Mouse (Mus musculus) kidney, adult 2 months (tissue): ENCODE measurements around the gene Slc25a16. TPM values are rescaled to one million over a fixed set of nuclear protein-coding genes. Genes with fewer than 3 reads are reported as not detected.

Experiments
- DNase-seq: peaks from one replicate; pipeline ENCODE4 v3.0.0; 2021
- H3K27ac ChIP-seq: fragments of 200-500 bp; 2 replicates; pipeline ENCODE4 v1.5.1; 2012; ENCODE audit warnings: low read depth, low read length, control low read depth, inconsistent platforms; ENCODE audit not compliant: insufficient read depth
- H3K27me3 ChIP-seq: fragments of 200-500 bp; replicated peaks from 2 replicates; pipeline ENCODE4 v1.6.1; 2012; ENCODE audit warnings: mild to moderate bottlenecking, moderate library complexity, low read length, inconsistent platforms; ENCODE audit not compliant: control insufficient read depth, insufficient read depth
- H3K36me3 ChIP-seq: fragments of 200-500 bp; 2 replicates; pipeline ENCODE4 v1.6.1; 2012; ENCODE audit warnings: mild to moderate bottlenecking, moderate library complexity, low read length, inconsistent platforms; ENCODE audit not compliant: control insufficient read depth, insufficient read depth
- H3K4me1 ChIP-seq: fragments of 200-500 bp; 2 replicates; pipeline ENCODE4 v1.6.1; 2011; ENCODE audit warnings: low read length; ENCODE audit not compliant: control insufficient read depth, insufficient read depth
- H3K4me3 ChIP-seq: fragments of 200-500 bp; 2 replicates; pipeline ENCODE4 v1.5.1; 2011; ENCODE audit warnings: mild to moderate bottlenecking, low read depth, low read length, control low read depth; ENCODE audit not compliant: insufficient read depth
- CTCF ChIP-seq: fragments of 200-500 bp; conservative IDR thresholded peaks from 2 replicates; pipeline ENCODE4 v1.5.1; 2011; ENCODE audit warnings: low read depth, mild to moderate bottlenecking, control low read depth, low read length, moderate library complexity, mixed read lengths; ENCODE audit not compliant: insufficient read depth, insufficient read length
- POLR2A ChIP-seq: fragments of 200-500 bp; IDR thresholded peaks from one replicate; pipeline ENCODE4 v1.6.1; 2011; ENCODE audit warnings: low read depth, low read length, control low read depth
- WGBS: fragments of 180-500 bp; shearing (Covaris S2); methylation state at CpG from one replicate; pipeline ENCODE4 v1.1.7; 2018; 5-methylcytosine and 5-hydroxymethylcytosine counted together
- polyA plus RNA-seq: library from polyadenylated mRNA; depleted of rRNA; stranded (reverse); fragments of >200 nt; gene quantifications from 2 replicates; pipeline ENCODE4 v1.2.3, GENCODE M21; 2012

Slc25a16 gene
- polyA plus RNA-seq, 1 experiment = 105 TPM

DNA sequence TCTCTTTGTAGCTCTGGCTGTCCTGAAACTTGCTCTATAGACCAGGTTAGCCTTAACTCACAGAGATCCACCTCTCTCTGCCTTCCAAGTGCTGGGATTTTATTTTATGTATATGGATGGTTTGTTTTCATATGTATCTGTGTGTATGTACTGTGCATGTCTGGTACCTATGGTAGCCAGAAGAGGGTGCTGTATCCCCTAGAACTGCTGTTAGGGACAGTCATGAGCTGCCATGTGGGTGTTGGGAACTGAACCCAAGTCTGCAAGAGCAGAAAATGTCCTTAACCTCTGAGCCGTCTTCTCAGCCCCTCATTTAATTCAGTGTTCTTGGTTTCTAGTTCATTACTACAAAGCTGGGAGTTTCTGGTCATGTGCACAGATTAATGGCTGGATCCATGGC, 11.9 kb downstream of the Slc25a16 start:
- peaks cover 7% of the 10 kb centered on the region; the same call in 1 of the 2 replicates for H3K36me3 ChIP-seq
- no peak overlapping the region for H3K4me3 ChIP-seq
- no peak overlapping the region for H3K27ac ChIP-seq
- TF ChIP-seq CTCF (0 out of 2 replicates have a peak, but pooled peaks have one; percentile 19), POLR2A (no peak)
- 96% methylated on average over 1 of the region's 1 CpGs for whole genome bisulfite sequencing
- no peaks in the 10 kb centered on the region for H3K27me3 ChIP-seq
- DNase-seq = no peak
- peaks cover 2% of the 10 kb centered on the region; the same call in 1 of the 2 replicates for H3K4me1 ChIP-seq

DNA sequence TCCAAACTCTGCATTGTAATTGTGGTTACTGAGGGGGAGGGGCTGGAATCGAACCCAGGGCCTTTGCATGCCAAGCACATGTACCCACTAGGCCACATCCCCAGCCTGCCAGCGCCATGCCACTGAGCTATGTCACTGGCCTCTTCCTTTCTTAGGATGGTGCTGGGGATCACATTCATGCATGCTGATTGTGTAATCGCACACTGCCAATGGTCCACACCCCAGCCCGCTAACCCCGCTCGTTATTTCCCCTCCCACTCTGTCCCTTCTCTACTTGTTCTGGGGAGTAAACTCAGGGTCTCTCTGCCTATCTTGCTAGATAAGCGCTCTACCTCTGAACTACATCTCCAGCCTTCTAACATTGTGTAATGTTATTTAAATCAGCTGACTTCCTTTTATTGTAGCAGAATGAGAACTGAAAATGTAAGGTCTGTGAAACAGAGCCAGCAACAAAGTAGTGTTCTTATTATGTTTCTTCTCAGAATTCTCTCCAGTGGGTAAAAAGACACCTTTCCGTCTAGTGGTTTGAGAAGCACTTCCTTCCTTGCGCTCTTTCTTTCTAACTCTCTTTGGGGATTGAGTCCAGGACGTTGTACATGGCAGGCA, 24.6 kb downstream of the Slc25a16 start:
- Histone ChIP-seq H3K36me3 (peaks cover 7% of the 10 kb centered on the region), H3K4me1 (no peaks in the 10 kb centered on the region), H3K27me3 (no peaks in the 10 kb centered on the region), H3K4me3 (no peak overlapping the region), H3K27ac (no peak overlapping the region)
- DNase-seq = no peak
- no peak for TF ChIP-seq CTCF
- TF ChIP-seq POLR2A = no peak
- 86% methylated on average over 10 of the region's 10 CpGs for WGBS

DNA sequence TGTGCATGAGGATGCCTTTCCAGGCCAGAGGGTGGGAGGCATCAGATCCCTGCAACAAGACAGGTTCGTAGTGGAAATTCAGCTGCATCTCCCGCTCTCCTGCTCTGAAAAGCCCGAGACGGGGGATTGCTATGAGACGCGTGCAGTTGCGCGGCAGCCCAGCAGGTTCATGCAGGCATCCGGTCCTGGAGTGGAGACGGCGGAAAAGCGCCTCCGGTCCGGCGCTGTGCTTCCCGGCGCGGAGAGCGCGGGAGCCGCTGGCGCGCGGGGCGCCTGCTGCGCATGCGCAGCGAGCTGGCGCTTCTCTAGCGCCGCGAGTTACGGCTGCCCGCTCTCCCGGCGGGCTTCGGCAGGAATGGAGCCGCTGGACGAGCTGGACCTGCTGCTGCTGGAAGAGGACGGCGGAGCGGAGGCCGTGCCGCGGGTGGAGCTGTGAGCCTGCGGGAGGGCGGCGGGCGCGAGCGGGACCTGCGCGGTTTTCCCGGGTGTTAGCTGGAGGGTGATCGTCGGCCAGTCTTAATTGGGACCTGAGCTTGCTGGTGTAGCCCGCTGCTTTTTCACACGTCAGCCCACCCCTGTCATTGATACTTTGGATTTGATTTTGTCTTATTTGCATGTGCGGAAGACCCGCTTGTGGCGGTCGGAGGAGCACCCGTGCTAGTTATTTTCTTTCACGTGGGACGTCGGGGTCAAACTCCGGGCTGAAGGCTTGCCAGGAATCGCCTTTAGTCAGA, 26.5 kb downstream of the Slc25a16 start, which contains the start of gene Dna2:
Gene Dna2 (plus strand): TSS at position 289 of the 734 bp plus-strand sequence.
- Histone ChIP-seq H3K4me3 (peak within 1 kb of the TSS; percentile 79), H3K36me3 (peaks cover 2% of the 10 kb centered on the region), H3K4me1 (no peaks in the 10 kb centered on the region), H3K27ac (peak within 1 kb of the TSS; percentile 63), H3K27me3 (no peaks in the 10 kb centered on the region)
- peak; percentile 83 for DNase-seq
- no peak for TF ChIP-seq POLR2A
- TF ChIP-seq CTCF = peak; percentile 22; the same call in 1 of the 2 replicates
- WGBS = under 1% methylated on average over 67 of the region's 68 CpGs

DNA sequence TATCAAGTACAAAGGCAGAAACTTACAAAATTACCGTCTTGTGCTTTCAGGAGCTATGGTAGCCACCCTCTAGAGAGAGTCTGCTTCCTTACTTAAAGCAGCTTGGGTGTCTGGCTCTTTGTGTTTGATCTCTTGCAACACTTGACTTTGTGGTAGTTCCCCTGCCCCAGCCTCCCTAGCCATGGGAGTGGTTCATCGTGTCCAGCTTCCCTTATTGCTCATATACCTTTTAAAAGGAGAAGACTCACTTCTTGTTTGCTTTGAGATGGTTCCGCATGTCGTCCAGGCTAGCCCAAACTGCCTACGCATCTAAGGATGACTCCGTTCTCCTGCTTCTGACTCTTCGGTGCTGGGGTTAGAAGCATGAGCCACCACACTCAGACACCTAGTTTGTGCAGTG, 28.1 kb downstream of the Slc25a16 start:
- H3K27ac ChIP-seq = no peak overlapping the region
- DNase-seq = no peak
- no peak for TF ChIP-seq POLR2A
- TF ChIP-seq CTCF = no peak
- H3K27me3 ChIP-seq = no peaks in the 10 kb centered on the region
- no peaks in the 10 kb centered on the region for H3K4me1 ChIP-seq
- no peak overlapping the region for H3K4me3 ChIP-seq
- peaks cover 2% of the 10 kb centered on the region; the same call in 1 of the 2 replicates for H3K36me3 ChIP-seq
- 96% methylated on average over 7 of the region's 7 CpGs for WGBS

DNA sequence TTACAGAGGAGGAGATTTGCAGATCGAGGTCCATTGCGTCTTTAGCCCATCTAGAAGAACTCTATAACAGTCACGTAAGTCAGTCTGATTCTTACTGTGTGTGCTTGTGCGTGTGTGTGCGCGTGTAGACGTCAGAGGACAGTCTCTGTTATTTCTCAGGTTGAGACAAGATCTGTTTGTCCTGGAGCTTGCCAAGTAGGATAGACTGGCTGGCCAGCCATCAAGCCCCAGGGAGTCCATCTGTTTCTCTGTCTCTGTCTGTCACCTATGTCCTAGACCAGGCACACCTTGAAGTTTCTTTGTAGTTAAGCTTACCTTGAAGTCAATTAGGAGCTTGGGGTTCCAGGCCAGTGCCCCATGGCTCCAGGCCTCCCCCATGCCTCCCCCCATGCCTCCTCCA, 43.5 kb downstream of the Slc25a16 start:
- no peak overlapping the region for H3K27ac ChIP-seq
- WGBS = 95% methylated on average over 7 of the region's 7 CpGs
- no peak overlapping the region for H3K4me3 ChIP-seq
- DNase-seq = no peak
- TF ChIP-seq POLR2A (no peak), CTCF (no peak)
- no peaks in the 10 kb centered on the region for H3K36me3 ChIP-seq
- no peaks in the 10 kb centered on the region for H3K27me3 ChIP-seq
- H3K4me1 ChIP-seq = no peaks in the 10 kb centered on the region

DNA sequence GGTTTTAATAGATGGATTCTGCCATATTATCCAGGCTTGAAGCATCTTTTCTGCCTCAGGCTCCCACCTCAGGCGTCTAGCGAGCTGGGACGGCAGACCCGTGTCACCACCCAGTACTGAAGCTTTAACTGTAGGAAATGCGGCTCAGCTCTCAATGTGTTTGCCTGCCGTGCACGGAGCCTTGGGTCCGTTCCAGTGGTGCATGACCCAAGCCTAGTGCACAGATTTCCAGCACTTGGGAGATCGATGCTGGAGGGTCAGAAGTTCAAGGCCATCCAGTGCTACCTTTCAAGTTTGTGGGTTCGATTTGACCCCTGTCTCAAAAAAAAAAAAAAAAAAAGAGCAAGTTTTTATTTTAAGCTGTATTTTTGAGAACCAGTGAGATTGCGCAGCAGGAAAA, 45.4 kb downstream of the Slc25a16 start:
- WGBS = 72% methylated on average over 11 of the region's 11 CpGs

DNA sequence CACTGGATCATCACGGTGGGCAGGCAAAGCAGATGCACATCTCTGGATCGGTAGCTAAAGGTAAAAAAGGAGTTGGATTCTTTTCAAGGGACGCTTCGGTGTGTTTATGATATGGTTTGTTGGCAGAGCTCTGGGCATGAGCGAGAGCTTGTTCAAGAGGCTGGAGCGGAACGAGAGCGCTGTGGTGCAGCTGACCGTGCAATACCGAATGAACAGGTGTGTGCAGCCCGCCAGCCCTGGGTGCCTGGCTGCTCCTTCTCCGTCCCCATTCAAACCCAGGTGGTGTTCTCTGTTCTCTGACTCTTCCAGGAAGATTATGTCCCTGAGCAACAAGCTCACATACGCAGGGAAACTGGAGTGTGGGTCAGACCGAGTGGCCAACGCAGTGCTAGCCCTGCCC, 45.9 kb downstream of the Slc25a16 start:
- H3K4me3 ChIP-seq = no peak overlapping the region
- DNase-seq = no peak
- no peaks in the 10 kb centered on the region for H3K36me3 ChIP-seq
- 0 out of 2 replicates have a peak, but pooled peaks cover 2% of the 10 kb centered on the region for H3K4me1 ChIP-seq
- H3K27me3 ChIP-seq = no peaks in the 10 kb centered on the region
- TF ChIP-seq CTCF = no peak
- no peak for TF ChIP-seq POLR2A
- WGBS = 64% methylated on average over 15 of the region's 15 CpGs
- H3K27ac ChIP-seq = no peak overlapping the region

More for the DNA sequence above, 45.4 kb downstream of the Slc25a16 start:
- no peaks in the 10 kb centered on the region for H3K27me3 ChIP-seq
- H3K4me1 ChIP-seq = no peaks in the 10 kb centered on the region
- DNase-seq = no peak
- no peaks in the 10 kb centered on the region for H3K36me3 ChIP-seq
- H3K27ac ChIP-seq = no peak overlapping the region
- no peak overlapping the region for H3K4me3 ChIP-seq
- TF ChIP-seq POLR2A (no peak), CTCF (no peak)
